Mouse (Mus musculus): Measurements from ENCODE around the gene Fam102a.

The Fam102a gene

GRCm38 (mm10) chr2:32514335-32514734, 20.8 kb upstream of the Fam102a start:
- DNase-seq (ENCODE audit: low spot score in 2 of 2), result no peak

- DNase-seq (ENCODE audit: low spot score in 2 of 2), result no peak
Measured at GRCm38 (mm10) chr2:32517233-32517867, 17.8 kb upstream of the Fam102a start.

GRCm38 (mm10) chr2:32520034-32520990, 14.8 kb upstream of the Fam102a start:
- DNase-seq (ENCODE audit: low spot score in 2 of 2), result no peak

- no peak for DNase-seq (ENCODE audit: low spot score in 2 of 2)
Measured at GRCm38 (mm10) chr2:32524536-32525031, 10.5 kb upstream of the Fam102a start.

GRCm38 (mm10) chr2:32525816-32526215, 9.3 kb upstream of the Fam102a start:
- DNase-seq (ENCODE audit: low spot score in 2 of 2), result peak in 1 of 2 experiments; percentile 9

GRCm38 (mm10) chr2:32527468-32527966, 7.6 kb upstream of the Fam102a start:
- no peak for DNase-seq (ENCODE audit: low spot score in 2 of 2)

- DNase-seq (ENCODE audit: low spot score in 2 of 2), result no peak
Measured at GRCm38 (mm10) chr2:32528326-32528725, 6.8 kb upstream of the Fam102a start.

GRCm38 (mm10) chr2:32530479-32530878, 4.7 kb upstream of the Fam102a start:
- no peak for DNase-seq (ENCODE audit: low spot score in 2 of 2)

GRCm38 (mm10) chr2:32533163-32533562, 2.0 kb upstream of the Fam102a start:
- DNase-seq (ENCODE audit: low spot score in 2 of 2), result no peak

- peak; percentile 50 to 64 for DNase-seq (ENCODE audit: low spot score in 2 of 2)
Measured at GRCm38 (mm10) chr2:32534061-32534732, 935 bp upstream of the Fam102a start.

- DNase-seq (ENCODE audit: low spot score in 2 of 2), result peak; percentile 72 to 74
Measured at GRCm38 (mm10) chr2:32535501-32535991, 414 bp downstream of the Fam102a start.

GRCm38 (mm10) chr2:32536086-32536633, 1.0 kb downstream of the Fam102a start:
- peak; percentile 58 to 66 for DNase-seq (ENCODE audit: low spot score in 2 of 2)

GRCm38 (mm10) chr2:32536634-32537359, 1.7 kb downstream of the Fam102a start:
- DNase-seq (ENCODE audit: low spot score in 2 of 2), result peak; percentile 77 to 78

GRCm38 (mm10) chr2:32537360-32537905, 2.3 kb downstream of the Fam102a start:
- DNase-seq (ENCODE audit: low spot score in 2 of 2), result peak in 1 of 2 experiments; percentile 47

- DNase-seq (ENCODE audit: low spot score in 2 of 2), result no peak
Measured at GRCm38 (mm10) chr2:32537941-32538340, 2.8 kb downstream of the Fam102a start.

GRCm38 (mm10) chr2:32538461-32538860, 3.3 kb downstream of the Fam102a start:
- DNase-seq (ENCODE audit: low spot score in 2 of 2), result peak in 1 of 2 experiments; percentile 50

GRCm38 (mm10) chr2:32539452-32539981, 4.4 kb downstream of the Fam102a start:
- DNase-seq (ENCODE audit: low spot score in 2 of 2), result no peak

GRCm38 (mm10) chr2:32541333-32541908, 6.3 kb downstream of the Fam102a start:
- no peak for DNase-seq (ENCODE audit: low spot score in 2 of 2)

GRCm38 (mm10) chr2:32541986-32542573, 6.9 kb downstream of the Fam102a start:
- no peak for DNase-seq (ENCODE audit: low spot score in 2 of 2)

Data from right cerebral cortex, postnatal 10 days (tissue).